Mouse (Mus musculus): ENCODE measurements around the gene Nrxn2.

- TF ChIP-seq ELF1 (IDR thresholded peaks at IDR 0.05; ENCODE audit: low read depth, low read length): no peak
- TF ChIP-seq MAX (IDR thresholded peaks at IDR 0.05; ENCODE audit: low read length): no peak
- TF ChIP-seq RCOR1 (conservative IDR thresholded peaks at IDR 0.05; ENCODE audit: low read depth, low read length): no peak
- no peak for TF ChIP-seq USF1 (IDR thresholded peaks at IDR 0.05; ENCODE audit: low read depth, low read length)
- TF ChIP-seq CTCF (conservative IDR thresholded peaks at IDR 0.05 in 1 of 2, IDR thresholded peaks at IDR 0.05 in 1 of 2; ENCODE audit: low read depth in 2 of 2, low read length in 2 of 2): no peak
- no peak for TF ChIP-seq POLR2A (IDR thresholded peaks at IDR 0.05; ENCODE audit: low read depth, low read length)
- TF ChIP-seq CHD2 (IDR thresholded peaks at IDR 0.05; ENCODE audit: low read length): no peak
- no peak for TF ChIP-seq ZNF384 (IDR thresholded peaks at IDR 0.05; ENCODE audit: low read depth, low read length)
- no peak for TF ChIP-seq ZC3H11A (IDR thresholded peaks at IDR 0.05; ENCODE audit: low read depth, low read length)
- no peak for TF ChIP-seq RAD21 (IDR thresholded peaks at IDR 0.05; ENCODE audit: low read depth, low read length)
- no peak for TF ChIP-seq POLR2AphosphoS2 (IDR thresholded peaks at IDR 0.05; ENCODE audit: low read depth, low read length)
- TF ChIP-seq JUN (IDR thresholded peaks at IDR 0.05; ENCODE audit: insufficient read depth, low read depth, low read length): no peak
- no peak for TF ChIP-seq MEF2A (IDR thresholded peaks at IDR 0.05; ENCODE audit: borderline replicate concordance, low read depth, low read length)
These were observed 60.0 kb downstream of the Nrxn2 start for GRCm38 (mm10) chr19:6478566-6478965.

Measured in CH12.LX (cell line).